Mouse (Mus musculus) midbrain, embryonic 13.5 days (tissue): Measurements from ENCODE around the gene Hhipl1. TPM values are rescaled to one million over a fixed set of nuclear protein-coding genes. Genes with fewer than 3 reads are reported as not detected.

Experiments used
- ATAC-seq: fragments of 200-750 bp; cut with Nextera tagmentation; 2 replicates; pipeline ENCODE4 v1.8.0; 2017; ENCODE audit warnings: mild to moderate bottlenecking, moderate TSS enrichment, moderate library complexity
- H3K27ac ChIP-seq: fragments of 300-500 bp; sonication (generic); 2 replicates; pipeline ENCODE4 v1.5.1; 2015; ENCODE audit warnings: inconsistent platforms, mild to moderate bottlenecking, moderate library complexity
- H3K27me3 ChIP-seq: fragments of 300-500 bp; sonication (generic); 2 replicates; pipeline ENCODE4 v1.6.1; 2015; ENCODE audit warnings: mild to moderate bottlenecking, inconsistent platforms
- H3K36me3 ChIP-seq: fragments of 300-500 bp; sonication (generic); 2 replicates; pipeline ENCODE4 v1.6.1; 2015; ENCODE audit warnings: mild to moderate bottlenecking, inconsistent platforms
- H3K4me1 ChIP-seq: fragments of 300-500 bp; sonication (generic); replicated peaks from 2 replicates; pipeline ENCODE4 v1.6.1; 2015; ENCODE audit warnings: inconsistent platforms
- H3K4me2 ChIP-seq: fragments of 300-500 bp; sonication (generic); replicated peaks from 2 replicates; pipeline ENCODE4 v1.6.1; 2015; ENCODE audit warnings: moderate library complexity, mild to moderate bottlenecking, inconsistent platforms
- H3K4me3 ChIP-seq: fragments of 300-500 bp; sonication (generic); replicated peaks from 2 replicates; pipeline ENCODE4 v1.5.1; 2015; ENCODE audit warnings: mild to moderate bottlenecking, inconsistent platforms
- H3K9ac ChIP-seq: fragments of 300-500 bp; sonication (generic); replicated peaks from 2 replicates; pipeline ENCODE4 v1.6.1; 2015; ENCODE audit warnings: mild to moderate bottlenecking, inconsistent platforms
- H3K9me3 ChIP-seq: fragments of 300-500 bp; sonication (generic); 2 replicates; pipeline ENCODE4 v1.6.1; 2016; ENCODE audit warnings: mild to moderate bottlenecking, inconsistent platforms
- WGBS: fragments of 180-500 bp; shearing (Covaris S2); methylation state at CpG from one replicate; pipeline ENCODE4 v1.1.7; 2015; 5-methylcytosine and 5-hydroxymethylcytosine counted together
- polyA plus RNA-seq: library from polyadenylated mRNA; unstranded; fragments of >200 nt; fragmentation: Nextera tagmentation; extraction: Ambion mirVana; gene quantifications from 2 replicates; pipeline ENCODE4 v1.2.1, GENCODE M21; 2015

Gene Hhipl1
- 2.0 and 2.9 TPM in 2 replicates for polyA plus RNA-seq

DNA sequence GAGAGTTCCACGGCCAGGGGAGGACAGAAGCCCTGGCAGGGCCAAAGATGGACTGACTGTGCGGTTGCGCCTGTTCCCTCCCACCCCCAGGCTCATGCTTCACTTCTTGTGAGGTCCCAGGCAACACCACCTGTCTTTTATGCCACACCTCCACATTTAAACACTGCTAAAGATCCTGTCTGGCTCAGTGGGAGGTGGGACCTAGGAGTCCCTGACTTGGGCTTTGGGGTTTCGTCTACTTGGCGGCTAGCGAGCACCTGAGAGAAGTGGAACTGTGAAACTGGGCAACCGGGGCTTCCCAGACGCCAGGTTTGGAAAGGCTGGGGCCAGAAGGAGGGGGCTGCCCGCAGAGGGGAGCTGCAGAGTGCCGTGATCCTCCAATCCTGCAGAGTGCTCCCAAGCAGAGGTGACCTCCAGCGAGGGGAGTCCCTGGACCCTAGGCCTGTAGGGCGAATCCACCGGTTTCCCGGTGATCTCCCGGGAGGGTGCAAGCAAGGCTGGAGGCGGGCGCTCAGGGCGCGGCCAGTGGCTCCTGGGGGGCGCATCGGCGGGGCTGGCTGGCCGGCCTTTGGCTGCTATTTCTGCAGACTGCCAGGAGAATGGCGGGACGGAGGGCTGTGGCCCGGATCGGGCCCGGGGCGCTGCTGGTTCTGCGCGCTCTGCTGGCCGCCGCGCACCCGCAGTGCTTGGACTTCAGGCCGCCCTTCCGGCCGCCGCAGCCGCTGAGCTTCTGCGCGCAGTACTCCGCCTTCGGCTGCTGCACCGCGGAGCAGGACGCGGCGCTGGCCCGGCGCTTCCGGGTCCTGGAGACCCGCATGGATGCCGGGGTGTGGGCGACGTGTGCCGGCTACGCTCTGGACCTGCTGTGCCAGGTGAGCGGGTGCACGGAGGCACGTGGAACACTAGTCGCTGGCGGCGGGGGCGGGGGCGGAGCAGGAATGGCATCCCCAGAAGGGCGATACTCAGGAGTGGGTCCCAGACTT is at the start of gene Hhipl1:
Gene Hhipl1 (plus strand): TSS at position 459 of the 983 bp plus-strand sequence.
- Histone ChIP-seq H3K4me3 (peak within 1 kb of the TSS; percentile 61), H3K9ac (peak within 1 kb of the TSS; percentile 91), H3K9me3 (no peaks in the 10 kb centered on the region), H3K36me3 (no peaks in the 10 kb centered on the region), H3K27ac (no peak within 1 kb of the TSS), H3K4me1 (peaks cover 27% of the 10 kb centered on the region), H3K4me2 (peak within 1 kb of the TSS; percentile 96), H3K27me3 (peaks cover 12% of the 10 kb centered on the region; the same call in 1 of the 2 replicates)
- 5% methylated on average over 67 of the region's 67 CpGs for WGBS
- peak; percentile 63 for ATAC-seq

DNA sequence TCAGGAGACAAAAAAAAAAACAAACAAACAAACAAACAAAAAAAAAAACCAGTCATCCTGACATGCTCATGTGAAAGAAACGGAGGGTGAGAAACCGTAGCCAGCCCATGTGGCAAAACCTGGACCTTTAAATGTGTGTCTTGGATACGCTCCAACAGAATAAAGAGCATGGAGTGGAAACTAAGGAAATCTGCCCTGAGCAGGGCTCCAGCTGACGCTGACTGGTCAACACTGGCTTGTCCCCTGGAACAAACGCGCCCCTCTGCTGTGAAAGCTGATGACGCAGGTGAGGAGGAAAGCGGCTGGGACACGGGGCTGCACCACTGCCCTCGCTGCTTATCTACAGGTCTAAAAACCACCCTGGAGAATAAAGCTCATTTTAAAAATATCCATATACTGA is 49.3 kb upstream of the Hhipl1 start:
- no peak overlapping the region for H3K4me3 ChIP-seq
- no peaks in the 10 kb centered on the region for H3K36me3 ChIP-seq
- no peaks in the 10 kb centered on the region for H3K27me3 ChIP-seq
- H3K9ac ChIP-seq: no peak overlapping the region
- no peak for ATAC-seq
- no peak overlapping the region for H3K4me2 ChIP-seq
- no peak overlapping the region for H3K27ac ChIP-seq
- H3K4me1 ChIP-seq: peaks cover 84% of the 10 kb centered on the region
- 58% methylated on average over 10 of the region's 10 CpGs for WGBS
- H3K9me3 ChIP-seq: no peaks in the 10 kb centered on the region

DNA sequence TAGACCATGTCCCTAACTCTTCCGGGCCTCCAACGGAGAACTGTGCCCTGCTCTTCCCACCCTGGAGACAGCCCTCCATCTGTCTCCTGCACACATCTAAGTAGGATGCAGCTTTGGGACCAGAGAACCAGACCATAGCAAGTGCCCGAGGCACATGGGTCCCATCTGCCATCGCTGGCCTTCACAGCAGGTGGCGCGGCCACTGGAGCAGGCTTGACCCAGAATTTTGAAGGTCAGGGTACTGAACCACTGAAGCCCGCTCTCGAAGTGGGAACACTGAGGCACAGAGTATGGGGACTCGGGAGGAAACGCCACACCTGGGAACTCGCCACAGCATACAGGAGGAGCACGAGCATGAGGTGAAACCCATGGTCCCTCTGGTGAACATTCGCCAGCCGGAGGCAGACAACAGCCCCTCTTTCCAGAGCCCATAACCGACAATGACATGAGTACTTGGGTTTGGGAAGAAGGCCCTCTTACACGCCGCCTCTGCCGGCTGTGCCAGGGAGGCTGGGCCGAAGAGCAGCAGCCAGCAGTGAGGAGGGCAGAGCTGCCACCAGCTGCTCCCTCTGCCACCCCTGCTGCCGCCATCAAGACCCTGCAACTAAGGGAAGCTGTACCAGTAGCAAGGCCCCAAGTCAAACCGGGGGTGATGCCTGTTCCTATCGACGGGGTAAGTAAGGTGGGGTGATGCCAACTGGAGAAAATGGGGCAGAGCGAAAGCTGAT is 46.6 kb upstream of the Hhipl1 start:
- peaks cover 86% of the 10 kb centered on the region for H3K4me1 ChIP-seq
- no peaks in the 10 kb centered on the region for H3K27me3 ChIP-seq
- ATAC-seq: no peak
- 0 out of 2 replicates have a peak overlapping the region, but pooled peaks have one; percentile 16 for H3K9ac ChIP-seq
- 82% methylated on average over 24 of the region's 24 CpGs for WGBS
- H3K4me2 ChIP-seq: no peak overlapping the region
- H3K27ac ChIP-seq: peak overlapping the region; percentile 52
- no peaks in the 10 kb centered on the region for H3K9me3 ChIP-seq
- H3K4me3 ChIP-seq: no peak overlapping the region
- H3K36me3 ChIP-seq: no peaks in the 10 kb centered on the region

- 81% methylated on average over 12 of the region's 12 CpGs for WGBS
- Histone ChIP-seq H3K4me1 (peaks cover 91% of the 10 kb centered on the region), H3K27ac (no peak overlapping the region), H3K9me3 (no peaks in the 10 kb centered on the region), H3K9ac (no peak overlapping the region), H3K4me2 (no peak overlapping the region), H3K4me3 (no peak overlapping the region), H3K27me3 (no peaks in the 10 kb centered on the region), H3K36me3 (no peaks in the 10 kb centered on the region)
- no peak for ATAC-seq
Observed at GRCm38 (mm10) chr12:108260950-108261349, 45.1 kb upstream of the Hhipl1 start.

- Histone ChIP-seq H3K4me3 (no peak overlapping the region), H3K36me3 (no peaks in the 10 kb centered on the region), H3K27me3 (no peaks in the 10 kb centered on the region), H3K4me2 (peak overlapping the region; percentile 55; the same call in 1 of the 2 replicates), H3K4me1 (peaks cover 96% of the 10 kb centered on the region), H3K9ac (peak overlapping the region; percentile 69), H3K9me3 (no peaks in the 10 kb centered on the region), H3K27ac (peak overlapping the region; percentile 93)
- ATAC-seq: 0 out of 2 replicates have a peak, but pooled peaks have one; percentile 14
- WGBS: 83% methylated on average over 7 of the region's 7 CpGs
Observed at GRCm38 (mm10) chr12:108264918-108265317, 41.2 kb upstream of the Hhipl1 start.

GRCm38 (mm10) chr12:108265831-108266619 is 40.0 kb upstream of the Hhipl1 start:
- Histone ChIP-seq H3K9me3 (no peaks in the 10 kb centered on the region), H3K27ac (peak overlapping the region; percentile 93), H3K9ac (peak overlapping the region; percentile 69), H3K27me3 (no peaks in the 10 kb centered on the region), H3K4me1 (peaks cover 96% of the 10 kb centered on the region), H3K4me3 (peak overlapping the region; percentile 27), H3K4me2 (peak overlapping the region; percentile 55), H3K36me3 (no peaks in the 10 kb centered on the region)
- 7% methylated on average over 27 of the region's 27 CpGs for WGBS
- peak; percentile 78 for ATAC-seq

GRCm38 (mm10) chr12:108267653-108268052 is 38.4 kb upstream of the Hhipl1 start:
- Histone ChIP-seq H3K9ac (no peak overlapping the region), H3K27me3 (no peaks in the 10 kb centered on the region), H3K27ac (0 out of 2 replicates have a peak overlapping the region, but pooled peaks have one; percentile 25), H3K9me3 (no peaks in the 10 kb centered on the region), H3K36me3 (no peaks in the 10 kb centered on the region), H3K4me1 (peaks cover 96% of the 10 kb centered on the region), H3K4me2 (no peak overlapping the region), H3K4me3 (no peak overlapping the region)
- 75% methylated on average over 7 of the region's 7 CpGs for WGBS
- ATAC-seq: no peak

DNA sequence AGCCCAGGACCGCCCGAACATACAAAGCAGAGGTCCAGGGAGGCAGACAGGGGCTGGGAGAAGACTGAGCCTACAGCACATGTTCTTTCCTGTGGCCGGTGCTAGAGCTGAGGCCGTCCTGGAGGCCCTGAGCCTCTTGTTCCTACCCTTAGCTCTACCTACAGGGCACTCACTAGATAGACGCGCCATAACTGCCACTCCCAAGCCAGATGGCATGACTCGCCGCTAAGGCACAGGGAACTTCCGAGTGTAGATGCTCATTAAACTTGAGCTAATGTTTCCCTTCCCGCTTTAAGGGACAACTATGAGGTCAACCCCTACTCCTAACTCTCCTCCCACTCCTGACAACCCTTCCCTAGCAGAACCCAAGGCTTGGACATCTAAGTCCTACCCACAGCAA is 37.1 kb upstream of the Hhipl1 start:
- H3K9me3 ChIP-seq: no peaks in the 10 kb centered on the region
- H3K27ac ChIP-seq: no peak overlapping the region
- no peak overlapping the region for H3K9ac ChIP-seq
- no peaks in the 10 kb centered on the region for H3K36me3 ChIP-seq
- no peaks in the 10 kb centered on the region for H3K27me3 ChIP-seq
- WGBS: 93% methylated on average over 10 of the region's 10 CpGs
- H3K4me3 ChIP-seq: no peak overlapping the region
- peaks cover 96% of the 10 kb centered on the region for H3K4me1 ChIP-seq
- ATAC-seq: no peak
- H3K4me2 ChIP-seq: no peak overlapping the region

GRCm38 (mm10) chr12:108269699-108270098 is 36.4 kb upstream of the Hhipl1 start:
- no peak for ATAC-seq
- Histone ChIP-seq H3K4me3 (no peak overlapping the region), H3K4me1 (peaks cover 92% of the 10 kb centered on the region), H3K36me3 (no peaks in the 10 kb centered on the region), H3K27me3 (no peaks in the 10 kb centered on the region), H3K27ac (no peak overlapping the region), H3K9ac (no peak overlapping the region), H3K4me2 (peak overlapping the region; percentile 23; the same call in 1 of the 2 replicates), H3K9me3 (no peaks in the 10 kb centered on the region)
- 89% methylated on average over 5 of the region's 5 CpGs for WGBS

DNA sequence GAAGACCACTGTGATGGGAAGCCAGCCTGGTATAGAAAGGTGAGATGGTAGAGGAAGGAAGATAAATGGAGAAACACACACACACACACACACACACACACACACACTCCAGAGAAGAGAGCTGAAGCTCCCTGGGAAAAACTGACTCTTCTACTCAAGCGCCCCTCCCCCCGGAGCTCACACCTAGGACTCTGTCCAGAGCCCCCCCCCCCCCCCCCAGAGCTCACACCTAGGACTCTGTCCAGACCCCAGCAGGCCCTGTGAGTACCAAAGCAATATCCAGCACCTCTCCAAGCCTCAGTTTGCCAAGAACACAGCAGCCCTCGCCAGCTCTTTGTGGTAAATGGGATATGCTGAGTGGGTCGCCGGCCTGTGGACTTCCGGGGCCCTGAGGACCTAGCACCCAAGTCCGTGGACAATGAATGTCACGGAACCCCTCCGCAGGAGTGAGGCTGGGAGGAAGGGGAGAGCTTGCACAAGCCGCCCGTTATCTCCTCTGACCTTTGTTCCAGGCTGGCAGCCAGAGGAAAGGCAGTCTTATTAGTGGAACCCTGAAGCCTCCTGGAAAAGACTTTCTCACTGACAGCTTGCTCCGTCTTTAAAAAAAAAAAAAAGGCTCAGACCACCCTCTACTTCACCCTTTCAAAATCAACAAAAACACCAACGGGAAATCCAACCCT is 35.7 kb upstream of the Hhipl1 start:
- Histone ChIP-seq H3K9ac (peak overlapping the region; percentile 52; the same call in 1 of the 2 replicates), H3K9me3 (no peaks in the 10 kb centered on the region), H3K4me2 (peak overlapping the region; percentile 99), H3K4me1 (peaks cover 85% of the 10 kb centered on the region), H3K36me3 (no peaks in the 10 kb centered on the region), H3K4me3 (peak overlapping the region; percentile 89), H3K27me3 (no peaks in the 10 kb centered on the region), H3K27ac (peak overlapping the region; percentile 56)
- WGBS: 45% methylated on average over 11 of the region's 13 CpGs
- ATAC-seq: no peak
